Mouse (Mus musculus) neural tube, embryonic 13.5 days (tissue): ENCODE data around the gene Trim8. TPM values are rescaled to one million over a fixed set of nuclear protein-coding genes. Genes with fewer than 3 reads are reported as not detected.

Experiments
- ATAC-seq: fragments of 200-750 bp; cut with Nextera tagmentation; 2 replicates; pipeline ENCODE4 v1.8.0; 2017; ENCODE audit warnings: low read depth, mild to moderate bottlenecking, moderate TSS enrichment, moderate library complexity
- H3K27ac ChIP-seq: fragments of 300-500 bp; sonication (generic); replicated peaks from 2 replicates; pipeline ENCODE4 v1.5.1; 2015; ENCODE audit warnings: moderate library complexity, mild to moderate bottlenecking, inconsistent platforms
- H3K27me3 ChIP-seq: fragments of 300-500 bp; sonication (generic); 2 replicates; pipeline ENCODE4 v1.6.1; 2015; ENCODE audit warnings: mild to moderate bottlenecking, inconsistent platforms
- H3K36me3 ChIP-seq: fragments of 300-500 bp; sonication (generic); 2 replicates; pipeline ENCODE4 v1.6.1; 2015; ENCODE audit warnings: mild to moderate bottlenecking, inconsistent platforms
- H3K4me1 ChIP-seq: fragments of 300-500 bp; sonication (generic); replicated peaks from 2 replicates; pipeline ENCODE4 v1.6.1; 2015; ENCODE audit warnings: inconsistent platforms
- H3K4me2 ChIP-seq: fragments of 300-500 bp; sonication (generic); 2 replicates; pipeline ENCODE4 v1.6.1; 2015; ENCODE audit warnings: inconsistent platforms, mild to moderate bottlenecking, moderate library complexity
- H3K4me3 ChIP-seq: fragments of 300-500 bp; sonication (generic); 2 replicates; pipeline ENCODE4 v1.5.1; 2015; ENCODE audit warnings: mild to moderate bottlenecking, inconsistent platforms
- H3K9ac ChIP-seq: fragments of 300-500 bp; sonication (generic); 2 replicates; pipeline ENCODE4 v1.6.1; 2015; ENCODE audit warnings: moderate library complexity, mild to moderate bottlenecking, inconsistent platforms
- H3K9me3 ChIP-seq: fragments of 300-500 bp; sonication (generic); 2 replicates; pipeline ENCODE4 v1.6.1; 2016; ENCODE audit warnings: inconsistent platforms
- WGBS: fragments of 180-500 bp; shearing (Covaris S2); methylation state at CpG from one replicate; pipeline ENCODE4 v1.1.7; 2015; 5-methylcytosine and 5-hydroxymethylcytosine counted together
- polyA plus RNA-seq: library from polyadenylated mRNA; unstranded; fragments of >200 nt; fragmentation: Nextera tagmentation; extraction: Ambion mirVana; gene quantifications from 2 replicates; pipeline ENCODE4 v1.2.1, GENCODE M21; 2015

Trim8 gene
- polyA plus RNA-seq, 1 experiment from 2014 or later, result 30.4 TPM

DNA sequence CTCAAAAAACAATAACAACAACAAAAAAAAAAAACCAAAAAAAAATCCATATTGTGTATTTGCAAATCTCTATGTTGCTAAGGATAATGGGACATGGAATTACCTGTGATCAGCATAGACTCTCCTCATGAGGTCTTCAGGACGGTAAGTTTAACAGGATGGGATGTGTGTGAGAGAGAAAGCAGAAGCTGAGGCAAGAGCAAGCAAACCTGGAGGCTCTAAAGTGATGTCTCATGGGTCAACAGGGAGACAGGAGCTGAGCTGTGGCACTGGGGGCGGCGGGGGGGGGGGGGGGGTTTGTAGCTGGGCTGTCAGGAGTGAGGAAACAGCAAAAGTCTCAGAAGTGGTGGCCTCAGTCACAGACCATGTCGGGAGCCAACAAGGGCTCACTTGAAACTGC lies 51.0 kb downstream of the Trim8 start:
- no peaks in the 10 kb centered on the region for H3K9me3 ChIP-seq
- no peak for ATAC-seq
- peaks cover 26% of the 10 kb centered on the region for H3K4me1 ChIP-seq
- WGBS, result 91% methylated on average over 4 of the region's 4 CpGs
- H3K27ac ChIP-seq, result no peak overlapping the region
- H3K4me2 ChIP-seq, result no peak overlapping the region
- no peak overlapping the region for H3K4me3 ChIP-seq
- H3K27me3 ChIP-seq, result no peaks in the 10 kb centered on the region
- peaks cover 64% of the 10 kb centered on the region for H3K36me3 ChIP-seq
- H3K9ac ChIP-seq, result no peak overlapping the region

DNA sequence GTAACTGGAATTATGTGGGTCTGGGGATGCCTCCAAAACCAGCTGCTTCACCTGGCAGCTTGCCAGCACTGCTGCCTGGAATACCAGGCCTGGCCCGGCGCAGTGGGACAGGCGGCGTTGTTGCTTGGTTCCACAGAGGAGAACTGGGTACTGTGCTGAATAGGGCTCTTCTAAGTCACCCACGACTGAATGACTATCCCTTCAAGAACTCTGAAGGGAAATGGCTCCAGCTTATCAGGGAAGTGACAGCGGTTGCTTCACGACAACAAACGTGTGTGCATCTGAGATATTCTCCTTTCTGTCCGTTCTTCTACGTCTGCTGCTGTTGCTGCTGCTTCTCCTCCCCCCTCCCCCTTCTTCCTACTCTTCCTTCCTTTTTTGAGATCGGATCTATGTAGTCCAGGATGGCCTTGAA lies 52.0 kb downstream of the Trim8 start:
- ATAC-seq, result peak; percentile 84
- H3K4me1 ChIP-seq, result peaks cover 16% of the 10 kb centered on the region
- H3K27ac ChIP-seq, result peak overlapping the region; percentile 25
- H3K4me3 ChIP-seq, result no peak overlapping the region
- 52% methylated on average over 11 of the region's 11 CpGs for WGBS
- H3K9me3 ChIP-seq, result no peaks in the 10 kb centered on the region
- peaks cover 61% of the 10 kb centered on the region for H3K36me3 ChIP-seq
- H3K4me2 ChIP-seq, result no peak overlapping the region
- no peaks in the 10 kb centered on the region for H3K27me3 ChIP-seq
- H3K9ac ChIP-seq, result no peak overlapping the region

DNA sequence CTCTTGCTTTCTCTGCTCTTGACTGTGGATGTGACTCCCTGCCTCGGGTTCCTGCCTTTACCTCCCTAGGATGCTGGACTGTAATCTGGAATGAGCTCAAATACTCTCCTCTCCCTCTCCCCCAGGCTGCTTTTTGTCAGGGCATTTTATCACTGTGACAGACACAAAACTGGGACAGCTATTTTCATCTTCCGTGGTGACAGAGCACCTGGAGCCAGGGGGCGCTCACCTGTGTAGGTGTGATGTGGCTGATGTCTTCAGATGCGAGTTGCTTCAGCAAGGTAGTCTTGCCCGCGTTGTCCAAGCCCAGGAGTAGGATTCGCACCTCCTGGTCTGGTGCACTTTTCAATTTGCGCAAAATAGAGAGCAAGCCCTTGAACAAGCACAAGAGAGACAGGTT lies 56.5 kb downstream of the Trim8 start:
- ATAC-seq, result no peak
- Histone ChIP-seq H3K4me2 (no peak overlapping the region), H3K36me3 (peaks cover 40% of the 10 kb centered on the region)

DNA sequence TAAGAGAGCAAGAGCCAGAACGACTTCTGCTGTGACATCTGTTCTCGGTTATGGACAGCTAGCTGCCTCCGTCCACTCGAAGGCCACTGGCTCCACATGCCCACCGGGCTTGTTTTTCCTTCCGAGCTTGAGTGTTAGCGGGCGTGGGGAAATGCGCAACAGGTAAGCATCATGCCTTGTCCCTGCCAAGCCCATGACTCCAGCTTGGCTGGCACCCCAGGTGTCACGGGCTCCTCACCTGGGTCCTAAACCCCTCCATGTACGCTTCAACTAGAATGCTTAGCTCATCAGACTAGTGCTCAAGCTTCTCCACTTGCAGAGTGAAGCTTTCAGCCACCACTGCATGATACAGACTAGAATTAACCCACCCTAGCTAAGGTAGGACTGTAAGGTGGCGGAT lies 57.1 kb downstream of the Trim8 start:
- Histone ChIP-seq H3K36me3 (peaks cover 40% of the 10 kb centered on the region), H3K4me1 (peaks cover 12% of the 10 kb centered on the region), H3K27ac (no peak overlapping the region), H3K4me2 (no peak overlapping the region), H3K9me3 (no peaks in the 10 kb centered on the region), H3K9ac (no peak overlapping the region), H3K4me3 (no peak overlapping the region), H3K27me3 (no peaks in the 10 kb centered on the region)
- ATAC-seq, result no peak
- 74% methylated on average over 12 of the region's 12 CpGs for WGBS

More for the DNA sequence above, 56.5 kb downstream of the Trim8 start:
- H3K9me3 ChIP-seq, result no peaks in the 10 kb centered on the region
- H3K27me3 ChIP-seq, result no peaks in the 10 kb centered on the region
- H3K4me3 ChIP-seq, result no peak overlapping the region
- H3K4me1 ChIP-seq, result peaks cover 19% of the 10 kb centered on the region
- H3K9ac ChIP-seq, result no peak overlapping the region
- H3K27ac ChIP-seq, result no peak overlapping the region
- WGBS, result 84% methylated on average over 8 of the region's 8 CpGs

DNA sequence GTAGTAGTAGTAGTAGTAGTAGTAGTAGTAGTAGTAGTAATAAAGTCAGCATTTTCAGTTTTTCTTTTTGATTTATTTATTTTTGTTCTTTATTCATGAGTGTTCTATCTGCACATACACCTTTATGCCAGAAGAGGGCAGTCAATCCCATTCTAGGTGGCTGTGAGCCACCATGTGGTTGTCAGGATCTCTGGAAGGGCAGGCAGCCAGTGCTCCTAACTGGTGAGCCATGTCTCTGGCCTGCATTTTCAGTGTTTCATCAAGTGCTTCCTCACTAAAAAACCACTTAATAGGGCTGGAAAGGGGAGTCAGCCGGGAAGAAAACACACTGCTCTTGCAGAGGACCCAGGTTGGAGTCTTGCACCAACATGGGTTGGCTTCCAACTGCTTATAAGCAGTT lies 60.6 kb downstream of the Trim8 start:
- no peak overlapping the region for H3K27ac ChIP-seq
- no peak for ATAC-seq
- peaks cover 10% of the 10 kb centered on the region for H3K4me1 ChIP-seq
- no peaks in the 10 kb centered on the region for H3K9me3 ChIP-seq
- H3K4me3 ChIP-seq, result no peak overlapping the region
- H3K27me3 ChIP-seq, result no peaks in the 10 kb centered on the region
- 50% methylated on average over 1 of the region's 1 CpGs for WGBS
- H3K9ac ChIP-seq, result no peak overlapping the region
- H3K4me2 ChIP-seq, result no peak overlapping the region
- H3K36me3 ChIP-seq, result peaks cover 20% of the 10 kb centered on the region

DNA sequence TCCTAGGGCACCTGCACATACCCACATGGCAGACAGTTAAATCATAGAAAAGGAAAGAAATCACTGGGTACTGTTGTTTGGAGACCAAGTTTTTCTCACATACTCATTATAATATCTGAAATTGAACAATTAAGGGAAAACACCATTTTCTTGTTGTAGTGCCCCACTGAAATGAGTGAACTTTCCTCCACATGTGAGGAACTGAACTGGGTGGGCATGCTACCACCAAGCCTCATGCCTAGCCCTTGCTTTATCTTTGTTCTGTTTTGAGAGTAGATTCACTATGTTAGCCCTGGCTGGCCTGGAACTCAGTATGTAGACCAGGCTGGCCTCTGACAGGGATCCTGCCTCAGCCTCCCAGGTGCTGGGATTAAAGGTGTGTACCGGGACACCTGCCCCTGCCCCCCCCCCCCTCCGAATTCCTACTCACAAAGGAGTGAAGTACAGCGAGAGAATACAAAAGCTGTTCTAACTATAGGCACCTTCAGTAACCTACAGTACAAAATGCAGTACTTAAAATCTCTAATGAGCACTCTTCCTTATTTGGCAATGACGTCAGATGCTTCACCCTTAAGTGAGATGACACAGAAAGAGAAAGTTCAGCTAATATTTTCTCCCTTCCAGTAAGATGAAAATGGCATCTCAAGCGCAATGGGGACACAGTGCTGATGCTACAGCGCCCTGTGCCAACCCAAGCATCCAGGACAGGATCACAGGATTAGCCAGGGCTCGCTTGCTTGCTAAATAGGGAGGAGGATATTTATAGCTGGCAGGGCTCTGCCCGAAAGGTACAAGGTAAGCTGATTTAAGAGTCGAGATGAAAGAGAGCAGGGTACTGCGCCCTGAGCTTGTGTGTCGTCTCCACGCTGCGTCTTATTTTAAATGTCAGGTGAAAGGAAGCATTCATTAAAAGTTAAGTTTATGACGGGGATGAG lies 61.3 kb downstream of the Trim8 start:
- Histone ChIP-seq H3K4me1 (peaks cover 10% of the 10 kb centered on the region), H3K27ac (no peak overlapping the region), H3K36me3 (peaks cover 18% of the 10 kb centered on the region), H3K9me3 (no peaks in the 10 kb centered on the region), H3K9ac (no peak overlapping the region), H3K4me2 (no peak overlapping the region), H3K4me3 (no peak overlapping the region), H3K27me3 (no peaks in the 10 kb centered on the region)
- 84% methylated on average over 14 of the region's 14 CpGs for WGBS
- ATAC-seq, result no peak

DNA sequence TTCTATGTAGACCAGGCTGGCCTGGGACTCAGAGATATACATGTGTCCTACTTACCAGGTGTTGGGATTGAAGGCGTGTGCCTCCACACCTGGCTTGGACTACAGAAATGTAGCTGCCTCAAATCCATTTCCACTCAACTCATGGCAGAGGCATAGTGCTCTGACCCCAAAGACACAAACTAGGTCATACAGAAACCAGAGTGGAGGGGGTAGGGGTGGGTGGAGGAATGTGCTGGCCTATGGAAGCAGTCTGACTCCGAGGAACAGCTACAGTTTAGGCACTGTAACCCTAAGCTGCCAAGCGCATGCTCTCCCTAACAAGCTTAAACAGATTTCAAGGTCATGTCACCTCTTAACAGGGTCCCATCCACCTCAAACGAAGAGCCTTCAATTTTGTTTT lies 62.1 kb downstream of the Trim8 start:
- H3K4me3 ChIP-seq, result no peak overlapping the region
- no peaks in the 10 kb centered on the region for H3K27me3 ChIP-seq
- H3K36me3 ChIP-seq, result peaks cover 15% of the 10 kb centered on the region
- ATAC-seq, result no peak
- H3K9me3 ChIP-seq, result no peaks in the 10 kb centered on the region
- no peak overlapping the region for H3K27ac ChIP-seq
- 87% methylated on average over 4 of the region's 4 CpGs for WGBS
- H3K4me1 ChIP-seq, result peaks cover 9% of the 10 kb centered on the region
- H3K9ac ChIP-seq, result no peak overlapping the region
- H3K4me2 ChIP-seq, result no peak overlapping the region

DNA sequence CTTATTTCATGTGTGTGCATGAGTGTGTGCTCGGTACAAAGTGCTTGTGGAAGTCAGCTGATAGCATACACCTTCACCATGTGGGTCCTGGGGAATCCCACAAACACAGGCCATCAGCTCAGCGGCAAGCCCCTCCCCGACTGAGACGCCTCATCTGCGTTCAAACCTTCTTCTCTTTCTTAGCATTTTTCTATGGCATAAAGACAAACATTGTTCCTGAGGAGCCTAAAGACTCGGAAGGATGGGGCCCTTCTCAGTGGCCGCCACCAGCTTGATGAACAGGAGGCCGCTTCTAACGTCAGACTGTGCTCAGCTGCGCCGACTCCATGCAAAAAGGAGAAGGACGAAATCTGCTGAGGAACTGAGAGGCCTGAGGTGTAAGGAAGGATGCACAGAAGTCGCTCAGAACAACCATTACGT lies 62.6 kb downstream of the Trim8 start:
- no peak for ATAC-seq
- no peak overlapping the region for H3K4me2 ChIP-seq
- peaks cover 5% of the 10 kb centered on the region for H3K4me1 ChIP-seq
- no peak overlapping the region for H3K4me3 ChIP-seq
- peaks cover 15% of the 10 kb centered on the region for H3K36me3 ChIP-seq
- WGBS, result 73% methylated on average over 14 of the region's 14 CpGs
- H3K27me3 ChIP-seq, result no peaks in the 10 kb centered on the region
- no peak overlapping the region for H3K27ac ChIP-seq
- H3K9me3 ChIP-seq, result no peaks in the 10 kb centered on the region
- H3K9ac ChIP-seq, result no peak overlapping the region

Other genes starting within 250 kb of the Trim8 start
- 2.4 and 2.6 TPM in 2 replicates for gene Nfkb2, start 197.4 kb upstream of the Trim8 start, polyA plus RNA-seq
- gene Psd, start 174.5 kb upstream of the Trim8 start, polyA plus RNA-seq, result 47.2 and 53.8 TPM in 2 replicates
- 37.7 and 39.1 TPM in 2 replicates for gene Fbxl15, start 173.5 kb upstream of the Trim8 start, polyA plus RNA-seq
- 318 and 357 TPM in 2 replicates for gene Cuedc2, start 163.0 kb upstream of the Trim8 start, polyA plus RNA-seq
- 10.3 and 10.6 TPM in 2 replicates for gene Mfsd13a, start 160.6 kb upstream of the Trim8 start, polyA plus RNA-seq
- gene 2310034G01Rik, start 151.4 kb upstream of the Trim8 start, polyA plus RNA-seq, result 2.5 and 3.5 TPM in 2 replicates
- gene Actr1a, start 106.0 kb upstream of the Trim8 start, polyA plus RNA-seq, result 292 and 297 TPM in 2 replicates
- 24.8 and 27.9 TPM in 2 replicates for gene Sufu, start 104.8 kb upstream of the Trim8 start, polyA plus RNA-seq
- 208 and 217 TPM in 2 replicates for gene Arl3, start 71.5 kb downstream of the Trim8 start, polyA plus RNA-seq
- gene Sfxn2, start 71.7 kb downstream of the Trim8 start, polyA plus RNA-seq, result 10.6 and 12.9 TPM in 2 replicates
- 38.0 and 43.2 TPM in 2 replicates for gene Wbp1l, start 97.4 kb downstream of the Trim8 start, polyA plus RNA-seq
- gene Cyp17a1, start 171.5 kb downstream of the Trim8 start, polyA plus RNA-seq, result not detected in 2 replicates
- gene Borcs7, start 188.2 kb downstream of the Trim8 start, polyA plus RNA-seq, result 19.7 and 21.6 TPM in 2 replicates
- 42.3 TPM in 2 replicates for gene As3mt, start 205.8 kb downstream of the Trim8 start, polyA plus RNA-seq